Mouse (Mus musculus) ES-E14 (cell line): ENCODE data around the gene Ano2. TPM values are rescaled to one million over a fixed set of nuclear protein-coding genes. Genes with fewer than 3 reads are reported as not detected.

Source experiments
- DNase-seq: peaks from one replicate; pipeline ENCODE4 v3.0.0-alpha.2; 2013; ENCODE audit warnings: low read depth, low spot score
- H3K27ac ChIP-seq: 2 replicates; pipeline ENCODE4 v1.5.1; 2012; ENCODE audit warnings: low read depth, mild to moderate bottlenecking, low read length, moderate library complexity, mixed read lengths; ENCODE audit not compliant: poor library complexity, insufficient read depth, severe bottlenecking
- H3K36me3 ChIP-seq: 2 replicates; pipeline ENCODE4 v1.6.1; 2012; ENCODE audit warnings: mild to moderate bottlenecking, low read length, moderate library complexity, mixed read lengths; ENCODE audit not compliant: control insufficient read depth, poor library complexity, insufficient read depth, severe bottlenecking
- H3K4me1 ChIP-seq, 2 experiments: fragments of 150-350 bp in 1 of 2; sonication (generic) in 1 of 2; 2 replicates each; pipeline ENCODE4 v1.6.1; 2012; ENCODE audit warnings: low read length in 2 of 2, mild to moderate bottlenecking in 1 of 2, mixed read lengths in 1 of 2; ENCODE audit not compliant: control insufficient read depth in 2 of 2, insufficient read depth in 2 of 2, poor library complexity in 1 of 2
- H3K4me3 ChIP-seq, 2 experiments: fragments of 150-350 bp in 1 of 2; sonication (generic) in 1 of 2; 2 replicates each; pipeline ENCODE4 v1.5.1; 2012; ENCODE audit warnings: low read length in 2 of 2, low read depth in 1 of 2, mild to moderate bottlenecking in 1 of 2, mixed read lengths in 1 of 2; ENCODE audit not compliant: insufficient read depth in 1 of 2, poor library complexity in 1 of 2, severe bottlenecking in 1 of 2
- H3K9ac ChIP-seq: 2 replicates; pipeline ENCODE4 v1.6.1; 2012; ENCODE audit warnings: low read depth, mild to moderate bottlenecking, low read length, mixed read lengths; ENCODE audit not compliant: poor library complexity, insufficient read depth, severe bottlenecking
- H3K9me3 ChIP-seq: fragments of 150-350 bp; sonication (generic); 2 replicates; pipeline ENCODE4 v1.6.1; 2012; ENCODE audit warnings: low read depth, mild to moderate bottlenecking, low read length; ENCODE audit not compliant: control insufficient read depth, insufficient read depth
- CHD2 ChIP-seq: IDR thresholded peaks from 2 replicates; pipeline ENCODE4 v1.6.1; 2014; ENCODE audit warnings: mild to moderate bottlenecking, low read depth, low read length, inconsistent platforms
- HCFC1 ChIP-seq: IDR thresholded peaks from 2 replicates; pipeline ENCODE4 v1.6.1; 2012; ENCODE audit warnings: low read length, inconsistent platforms, borderline replicate concordance; ENCODE audit not compliant: insufficient read depth
- MAFK ChIP-seq: IDR thresholded peaks from 2 replicates; pipeline ENCODE4 v1.6.1; 2014; ENCODE audit warnings: mild to moderate bottlenecking, low read depth, low read length, inconsistent platforms; ENCODE audit not compliant: insufficient read depth
- ZC3H11A ChIP-seq: IDR thresholded peaks from 2 replicates; pipeline ENCODE4 v1.6.1; 2012; ENCODE audit warnings: low read depth, mild to moderate bottlenecking, inconsistent platforms, low read length, borderline replicate concordance
- ZNF384 ChIP-seq: IDR thresholded peaks from 2 replicates; pipeline ENCODE4 v1.6.1; 2012; ENCODE audit warnings: low read depth, low read length, inconsistent platforms
- in situ Hi-C, 2 experiments: fragments of 600-800 bp; cut with MboI; formaldehyde crosslinking; loops; one replicate each; pipeline ENCODE4 v1.15.1; 2025; ENCODE audit warnings: low sequenced_read_pairs in 2 of 2, inconsistent platforms in 1 of 2; ENCODE audit not compliant: unreplicated experiment in 2 of 2
- total RNA-seq: library from RNA; depleted of rRNA; stranded (reverse); fragments of 300-350 nt; gene quantifications from 2 replicates; pipeline ENCODE4 v1.2.3, GENCODE M21; 2012; rRNA removed

Gene Ano2
- total RNA-seq, 1 experiment = 0.27 TPM

- Histone ChIP-seq H3K9ac (no peak overlapping the region), H3K9me3 (no peaks in the 10 kb centered on the region), H3K4me3 (no peak overlapping the region), H3K36me3 (no peaks in the 10 kb centered on the region), H3K4me1 (no peaks in the 10 kb centered on the region), H3K27ac (no peak overlapping the region)
- in situ Hi-C loops = no loop called here
- DNase-seq = no peak
- TF ChIP-seq HCFC1 = no peak
- TF ChIP-seq ZNF384 = no peak
- no peak for TF ChIP-seq ZC3H11A
- TF ChIP-seq MAFK = no peak
- TF ChIP-seq CHD2 = no peak
Measured at GRCm38 (mm10) chr6:126080531-126080930, 390.3 kb downstream of the Ano2 start.

DNA sequence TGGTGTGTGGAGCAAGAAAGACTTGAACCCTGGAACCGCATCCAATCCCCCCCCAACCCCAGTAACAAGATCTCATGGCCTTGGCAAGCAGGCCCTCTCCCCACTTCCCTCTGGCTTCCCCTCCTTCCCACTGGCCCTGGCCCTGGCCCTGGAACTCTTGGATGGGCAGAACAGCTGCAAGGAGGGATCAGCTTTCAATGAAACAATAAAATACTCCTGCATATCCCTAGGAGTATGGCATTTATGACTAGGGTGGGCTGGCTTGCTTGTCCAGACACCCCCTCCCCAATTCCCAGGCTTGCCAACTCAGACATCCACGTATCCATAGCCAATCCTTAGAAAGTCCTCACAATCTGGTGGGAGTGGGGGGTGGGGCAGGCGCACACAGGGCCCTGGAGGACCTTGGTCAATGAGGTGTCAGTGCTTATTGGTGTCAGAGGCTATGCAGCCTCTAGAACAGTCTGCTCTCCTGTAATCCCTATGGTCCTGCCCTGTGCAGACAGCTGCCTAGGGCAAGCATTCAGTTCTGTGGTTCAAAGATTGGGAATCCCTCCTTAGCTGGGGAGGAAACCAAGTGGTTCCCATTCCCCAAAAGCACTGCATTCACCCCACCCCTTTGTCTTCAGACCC, 396.2 kb downstream of the Ano2 start:
- Histone ChIP-seq H3K9ac (no peak overlapping the region), H3K36me3 (no peaks in the 10 kb centered on the region), H3K4me1 (no peaks in the 10 kb centered on the region), H3K27ac (no peak overlapping the region), H3K9me3 (no peaks in the 10 kb centered on the region), H3K4me3 (no peak overlapping the region)
- TF ChIP-seq CHD2 (no peak), ZC3H11A (no peak), HCFC1 (no peak), ZNF384 (no peak), MAFK (no peak)
- in situ Hi-C loops = no loop called here
- no peak for DNase-seq

GRCm38 (mm10) chr6:126088489-126089265, 398.5 kb downstream of the Ano2 start:
- Histone ChIP-seq H3K27ac (no peak overlapping the region), H3K36me3 (no peaks in the 10 kb centered on the region), H3K4me3 (no peak overlapping the region), H3K4me1 (no peaks in the 10 kb centered on the region; a peak in 1 of 4 replicates), H3K9me3 (no peaks in the 10 kb centered on the region), H3K9ac (no peak overlapping the region)
- no peak for DNase-seq
- TF ChIP-seq ZC3H11A (no peak), MAFK (no peak), ZNF384 (no peak), CHD2 (no peak), HCFC1 (no peak)
- in situ Hi-C loops = no loop called here

Other genes starting within 250 kb of the Ano2 start
- gene Cd9, start 195.6 kb upstream of the Ano2 start, total RNA-seq = 228 and 374 TPM in 2 replicates
- 3.0 and 6.8 TPM in 2 replicates for gene Vwf, start 143.6 kb upstream of the Ano2 start, total RNA-seq